Mouse (Mus musculus) myocyte (in vitro differentiated cells): ENCODE measurements around the gene Klf3.

ENCODE experiments used
- CEBPB ChIP-seq: IDR thresholded peaks from 2 replicates; pipeline ENCODE4 v1.6.1; 2011; ENCODE audit warnings: mild to moderate bottlenecking, moderate library complexity; ENCODE audit not compliant: poor library complexity, insufficient read depth, severe bottlenecking
- E2F4 ChIP-seq: IDR thresholded peaks from one replicate; pipeline ENCODE4 v1.6.1; 2011; ENCODE audit warnings: mild to moderate bottlenecking, control low read depth, moderate library complexity; ENCODE audit not compliant: insufficient read depth
- MAX ChIP-seq: IDR thresholded peaks from one replicate; pipeline ENCODE4 v1.6.1; 2011; ENCODE audit warnings: low read depth, mild to moderate bottlenecking, control low read depth
- MYOD1 ChIP-seq, 3 experiments: IDR thresholded peaks; one replicate each; pipeline ENCODE4 v1.6.1; 2011; ENCODE audit warnings: control low read depth in 2 of 3, low read depth in 2 of 3, mild to moderate bottlenecking in 2 of 3, moderate library complexity in 1 of 3; ENCODE audit not compliant: insufficient read length in 2 of 3, control insufficient read depth in 1 of 3
- MYOG ChIP-seq, 3 experiments: IDR thresholded peaks; one replicate each; pipeline ENCODE4 v1.6.1; 2011; ENCODE audit warnings: control low read depth in 2 of 3, low read depth in 2 of 3, mild to moderate bottlenecking in 2 of 3; ENCODE audit not compliant: insufficient read length in 2 of 3, control insufficient read depth in 1 of 3, insufficient read depth in 1 of 3
- POLR2A ChIP-seq: IDR thresholded peaks from one replicate; pipeline ENCODE4 v1.6.1; 2011; ENCODE audit warnings: low read depth, mild to moderate bottlenecking, control low read depth, moderate library complexity; ENCODE audit not compliant: insufficient read length
- POLR2AphosphoS2 ChIP-seq: IDR thresholded peaks from one replicate; pipeline ENCODE4 v1.6.1; 2011; ENCODE audit warnings: low read depth, control low read depth; ENCODE audit not compliant: insufficient read length
- REST ChIP-seq: IDR thresholded peaks from one replicate; pipeline ENCODE4 v1.6.1; 2011; ENCODE audit warnings: mild to moderate bottlenecking, control low read depth, moderate library complexity; ENCODE audit not compliant: insufficient read depth, insufficient read length
- SRF ChIP-seq: IDR thresholded peaks from one replicate; pipeline ENCODE4 v1.6.1; 2011; ENCODE audit warnings: low read depth; ENCODE audit not compliant: control insufficient read depth, insufficient read length
- TCF12 ChIP-seq: IDR thresholded peaks from one replicate; pipeline ENCODE4 v1.6.1; 2011; ENCODE audit warnings: mild to moderate bottlenecking, control low read depth; ENCODE audit not compliant: poor library complexity, insufficient read depth, severe bottlenecking
- USF1 ChIP-seq: IDR thresholded peaks from one replicate; pipeline ENCODE4 v1.6.1; 2011; ENCODE audit warnings: low read depth, mild to moderate bottlenecking, control low read depth, moderate library complexity

- TF ChIP-seq USF1 (no peak), MYOD1 (IDR thresholded peaks at IDR 0.05; ENCODE audit: control insufficient read depth in 1 of 3, insufficient read length in 2 of 3, low read depth in 2 of 3) (no peak), POLR2A (no peak), MYOG (IDR thresholded peaks at IDR 0.05; ENCODE audit: control insufficient read depth in 1 of 3, insufficient read depth in 1 of 3, insufficient read length in 2 of 3, low read depth in 2 of 3) (no peak), E2F4 (no peak), POLR2AphosphoS2 (no peak), SRF (no peak), CEBPB (no peak), TCF12 (no peak), MAX (no peak), REST (no peak)
Measured at GRCm38 (mm10) chr5:64806600-64806999, 3.4 kb downstream of the Klf3 start.
